Mouse (Mus musculus) heart, postnatal 14 days (tissue): Measurements from ENCODE around the gene Ptcd2. TPM values are rescaled to one million over a fixed set of nuclear protein-coding genes. Genes with fewer than 3 reads are reported as not detected.

Experiments
- total RNA-seq, 2 experiments: library from RNA; stranded (reverse); gene quantifications; 2 replicates each; pipeline ENCODE4 v1.2.3; 2021

Gene Ptcd2
- total RNA-seq, 2 experiments from 2014 or later = 41.4 to 43.1 TPM

Other genes starting within 250 kb of the Ptcd2 start
- 10 to 100 TPM; 19.7 to 21.2 TPM for gene Zfp366, start 159.9 kb downstream of the Ptcd2 start, total RNA-seq
- gene Mrps27, start 81 bp upstream of the Ptcd2 start, total RNA-seq = 10 to 100 TPM; 37.2 to 42.8 TPM
- gene Map1b, start 171.8 kb upstream of the Ptcd2 start, total RNA-seq = 10 to 100 TPM; 20.6 to 24.3 TPM